Mouse (Mus musculus) lung, embryonic 15.5 days (tissue): Measurements from ENCODE around the gene Nxn. TPM values are rescaled to one million over a fixed set of nuclear protein-coding genes. Genes with fewer than 3 reads are reported as not detected.

Experiments used
- ATAC-seq: fragments of 200-750 bp; cut with Nextera tagmentation; 2 replicates; pipeline ENCODE4 v1.8.0; 2017; ENCODE audit warnings: moderate number of reproducible peaks, borderline replicate concordance; ENCODE audit not compliant: low FRiP score, low TSS enrichment; ENCODE audit errors: extremely low read depth
- H3K27ac ChIP-seq: fragments of 300-500 bp; sonication (generic); 2 replicates; pipeline ENCODE4 v1.5.1; 2015; ENCODE audit warnings: moderate library complexity, mild to moderate bottlenecking, inconsistent platforms
- H3K27me3 ChIP-seq: fragments of 300-500 bp; sonication (generic); 2 replicates; pipeline ENCODE4 v1.6.1; 2015; ENCODE audit warnings: inconsistent platforms
- H3K36me3 ChIP-seq: fragments of 300-500 bp; sonication (generic); 2 replicates; pipeline ENCODE4 v1.6.1; 2015; ENCODE audit warnings: inconsistent platforms
- H3K4me1 ChIP-seq: fragments of 300-500 bp; sonication (generic); 2 replicates; pipeline ENCODE4 v1.6.1; 2015; ENCODE audit warnings: inconsistent platforms
- H3K4me2 ChIP-seq: fragments of 300-500 bp; sonication (generic); 2 replicates; pipeline ENCODE4 v1.6.1; 2015; ENCODE audit warnings: inconsistent platforms, mild to moderate bottlenecking, moderate library complexity
- H3K4me3 ChIP-seq: fragments of 300-500 bp; sonication (generic); 2 replicates; pipeline ENCODE4 v1.5.1; 2015; ENCODE audit warnings: mild to moderate bottlenecking, inconsistent platforms
- H3K9ac ChIP-seq: fragments of 300-500 bp; sonication (generic); 2 replicates; pipeline ENCODE4 v1.6.1; 2015; ENCODE audit warnings: inconsistent platforms
- H3K9me3 ChIP-seq: fragments of 300-500 bp; sonication (generic); 2 replicates; pipeline ENCODE4 v1.6.1; 2016; ENCODE audit warnings: inconsistent platforms
- WGBS: fragments of 180-500 bp; shearing (Covaris S2); methylation state at CpG from one replicate; pipeline ENCODE4 v1.1.7; 2015; 5-methylcytosine and 5-hydroxymethylcytosine counted together
- polyA plus RNA-seq: library from polyadenylated mRNA; unstranded; fragments of >200 nt; fragmentation: Nextera tagmentation; extraction: Ambion mirVana; gene quantifications from 2 replicates; pipeline ENCODE4 v1.2.1, GENCODE M21; 2015

Gene Nxn
- polyA plus RNA-seq, 1 experiment from 2014 or later, result 24.4 TPM

DNA sequence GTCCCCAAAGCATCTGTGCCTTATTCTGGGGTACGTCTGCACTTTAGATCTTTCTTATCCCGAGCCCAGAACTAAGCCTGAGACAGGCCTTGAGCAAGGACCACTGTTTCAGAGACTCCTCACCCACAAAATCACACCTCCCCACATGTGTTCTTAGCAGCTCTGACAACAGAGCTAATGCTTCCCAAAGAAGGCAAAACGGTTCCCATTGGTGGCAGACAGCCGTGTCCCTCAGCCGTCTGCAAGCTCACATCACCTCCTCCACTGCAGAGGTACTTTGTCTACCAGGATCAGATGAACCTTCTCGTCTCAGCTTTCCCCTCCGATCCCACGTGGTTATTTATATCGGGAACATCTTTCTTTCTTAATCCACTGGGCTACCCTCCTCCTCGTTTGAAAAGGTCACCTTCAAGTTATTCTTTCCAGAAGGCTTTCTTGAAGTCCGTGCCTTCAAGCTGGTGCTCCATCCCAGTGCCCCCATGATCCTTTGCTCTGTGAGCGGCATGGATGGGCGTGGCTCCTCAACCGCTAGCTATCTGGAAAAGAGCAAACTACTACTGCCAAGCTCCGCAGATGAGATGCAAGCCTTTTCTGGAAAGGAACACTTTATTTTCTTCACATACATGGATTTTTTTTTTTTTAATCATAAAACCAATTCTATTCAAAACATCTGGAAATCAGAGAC, 17.6 kb downstream of the Nxn start:
- 0 out of 2 replicates have a peak, but pooled peaks cover 4% of the 10 kb centered on the region for H3K27me3 ChIP-seq
- H3K4me2 ChIP-seq, result no peak overlapping the region
- ATAC-seq, result no peak
- WGBS, result 74% methylated on average over 15 of the region's 15 CpGs
- no peak overlapping the region for H3K9ac ChIP-seq
- peaks cover 27% of the 10 kb centered on the region for H3K4me1 ChIP-seq
- H3K4me3 ChIP-seq, result no peak overlapping the region
- H3K9me3 ChIP-seq, result no peaks in the 10 kb centered on the region
- H3K27ac ChIP-seq, result no peak overlapping the region
- no peaks in the 10 kb centered on the region for H3K36me3 ChIP-seq

DNA sequence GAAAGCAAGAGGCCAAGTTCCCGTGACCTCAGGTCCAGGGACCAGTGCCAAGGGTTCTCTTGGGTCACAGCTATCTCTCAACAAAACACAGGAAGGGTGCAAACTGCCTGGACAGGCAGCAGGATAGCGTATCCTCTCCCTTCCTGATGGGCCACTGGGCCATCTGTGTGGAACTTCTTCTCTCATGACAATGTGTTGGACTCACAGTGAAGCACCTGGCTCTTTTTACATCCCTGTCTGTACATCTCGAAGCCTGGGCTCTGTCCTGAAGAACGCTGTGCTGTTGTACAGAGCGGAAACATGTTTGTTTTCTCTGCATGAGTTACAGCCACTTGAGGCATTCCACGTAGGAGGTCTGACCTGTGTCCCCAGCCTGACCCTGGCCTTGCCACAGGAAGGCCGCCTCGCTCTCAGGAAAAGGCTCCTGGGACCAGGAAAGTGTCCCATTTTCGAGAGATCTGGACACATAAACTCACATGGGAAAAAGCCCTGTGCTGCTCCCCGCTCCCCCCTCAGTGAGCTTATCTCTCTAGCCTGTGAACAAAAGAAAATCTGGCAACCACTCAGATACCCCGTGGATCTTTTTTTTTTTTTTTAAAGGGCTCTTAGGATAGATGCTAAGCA, 18.9 kb downstream of the Nxn start:
- 0 out of 2 replicates have a peak, but pooled peaks cover 4% of the 10 kb centered on the region for H3K27me3 ChIP-seq
- no peak overlapping the region for H3K4me3 ChIP-seq
- 0 out of 2 replicates have a peak overlapping the region, but pooled peaks have one; percentile 15 for H3K27ac ChIP-seq
- H3K9me3 ChIP-seq, result no peaks in the 10 kb centered on the region
- H3K36me3 ChIP-seq, result no peaks in the 10 kb centered on the region
- WGBS, result 28% methylated on average over 11 of the region's 11 CpGs
- H3K4me2 ChIP-seq, result no peak overlapping the region
- ATAC-seq, result no peak
- H3K4me1 ChIP-seq, result peaks cover 35% of the 10 kb centered on the region
- H3K9ac ChIP-seq, result no peak overlapping the region

DNA sequence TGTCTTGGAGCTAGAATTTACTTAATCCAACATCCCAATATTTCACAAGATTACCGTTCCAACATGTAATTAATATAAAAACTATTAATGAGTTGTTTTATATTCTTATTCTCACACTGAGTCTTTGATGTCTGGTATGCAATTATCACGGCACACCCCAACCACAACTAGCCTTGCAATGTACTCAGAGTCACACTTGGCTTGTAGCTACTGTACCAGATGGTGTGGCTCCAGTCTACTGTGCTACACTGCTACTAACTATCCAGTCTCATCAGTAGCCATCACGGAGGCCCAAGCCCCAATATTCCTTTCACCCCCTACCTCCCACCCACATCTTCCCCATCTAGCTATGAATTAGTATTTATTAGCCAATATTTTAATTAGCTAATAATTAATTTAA, 22.5 kb downstream of the Nxn start:
- ATAC-seq, result no peak
- Histone ChIP-seq H3K4me1 (peaks cover 52% of the 10 kb centered on the region), H3K9me3 (no peaks in the 10 kb centered on the region), H3K9ac (no peak overlapping the region), H3K27me3 (0 out of 2 replicates have a peak, but pooled peaks cover 4% of the 10 kb centered on the region), H3K4me3 (no peak overlapping the region), H3K4me2 (no peak overlapping the region), H3K36me3 (no peaks in the 10 kb centered on the region), H3K27ac (no peak overlapping the region; the same call in 1 of the 2 replicates)
- WGBS, result 88% methylated on average over 3 of the region's 3 CpGs

DNA sequence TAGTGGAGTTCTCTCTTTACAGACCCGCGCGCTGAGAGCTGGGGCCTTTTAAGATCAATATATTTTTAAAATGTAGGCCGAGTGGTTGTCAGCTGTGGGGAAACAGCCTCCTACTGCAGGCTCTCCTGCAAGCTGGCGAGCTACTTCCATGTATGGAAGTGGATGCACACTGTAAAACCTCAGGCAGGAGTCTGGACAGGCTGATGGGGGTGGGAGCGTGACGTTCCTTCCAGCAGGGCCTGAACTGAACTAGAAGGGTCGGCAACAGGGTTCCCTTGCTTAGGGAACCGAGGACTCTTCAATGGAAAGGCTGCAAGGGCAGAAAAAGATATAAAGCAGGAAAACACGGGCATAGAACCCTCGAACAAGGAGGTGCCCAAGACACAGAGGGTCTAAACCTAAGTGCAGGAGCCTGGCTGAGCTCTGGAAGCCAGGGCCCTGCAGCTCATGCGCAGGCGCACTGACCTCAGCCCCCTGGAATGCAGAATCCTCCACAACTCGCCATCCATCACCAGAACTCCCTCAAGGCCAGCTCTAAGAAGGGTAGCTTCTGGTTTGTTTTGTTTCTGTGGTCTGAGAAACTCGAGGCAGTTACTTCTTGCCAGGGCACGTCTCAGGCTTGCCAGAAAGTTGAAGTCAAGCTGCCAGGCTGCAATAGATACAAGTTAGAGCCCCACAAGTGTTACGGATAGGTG, 24.3 kb downstream of the Nxn start:
- Histone ChIP-seq H3K4me3 (no peak overlapping the region), H3K4me1 (peaks cover 41% of the 10 kb centered on the region), H3K36me3 (no peaks in the 10 kb centered on the region), H3K9ac (no peak overlapping the region), H3K27ac (peak overlapping the region; percentile 91), H3K4me2 (peak overlapping the region; percentile 28; the same call in 1 of the 2 replicates), H3K9me3 (no peaks in the 10 kb centered on the region), H3K27me3 (no peaks in the 10 kb centered on the region)
- whole genome bisulfite sequencing, result 22% methylated on average over 17 of the region's 17 CpGs
- ATAC-seq, result peak; percentile 90

DNA sequence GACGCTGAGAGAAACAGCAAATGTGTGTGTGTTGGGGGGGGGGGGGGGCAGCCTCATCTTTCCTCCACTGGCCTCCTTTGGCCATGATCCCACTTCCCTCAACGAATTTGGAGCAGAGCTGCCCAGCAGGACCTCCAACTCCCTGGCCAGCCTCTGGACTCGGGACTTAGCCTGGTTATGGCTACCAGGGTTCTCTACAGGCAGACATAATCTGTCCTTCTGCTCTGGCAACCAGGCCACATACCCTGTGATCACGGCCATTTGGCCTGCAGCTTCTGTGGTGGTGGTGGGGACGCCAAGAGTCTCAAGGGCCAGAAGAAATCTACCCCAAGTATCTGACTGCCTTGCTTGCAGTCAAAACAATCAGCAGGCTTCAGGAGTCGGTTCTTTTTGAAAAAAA, 26.4 kb downstream of the Nxn start:
- H3K4me3 ChIP-seq, result no peak overlapping the region
- no peaks in the 10 kb centered on the region for H3K27me3 ChIP-seq
- no peaks in the 10 kb centered on the region for H3K9me3 ChIP-seq
- ATAC-seq, result no peak
- 39% methylated on average over 6 of the region's 6 CpGs for WGBS
- no peak overlapping the region for H3K9ac ChIP-seq
- peak overlapping the region; percentile 38; the same call in 1 of the 2 replicates for H3K27ac ChIP-seq
- H3K4me2 ChIP-seq, result no peak overlapping the region
- H3K4me1 ChIP-seq, result peaks cover 41% of the 10 kb centered on the region
- no peaks in the 10 kb centered on the region for H3K36me3 ChIP-seq

DNA sequence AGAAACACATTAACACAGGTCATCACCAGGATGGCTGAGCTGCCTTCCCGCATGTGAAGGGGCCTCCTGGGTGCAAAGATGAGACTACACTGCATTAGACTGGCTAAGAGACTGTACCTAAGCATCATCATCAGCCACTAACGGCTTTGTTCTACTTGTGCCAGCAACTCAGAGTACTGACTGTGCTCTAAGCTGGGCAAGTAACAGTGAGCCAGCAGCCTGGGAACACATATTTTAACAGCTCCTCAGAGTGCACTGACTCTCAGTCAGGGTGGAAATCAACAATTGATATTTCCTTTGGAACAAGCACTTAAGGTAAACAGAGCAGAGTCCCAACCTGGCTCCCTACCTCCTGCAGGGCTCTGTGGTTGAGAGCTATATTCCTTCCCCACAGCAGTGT, 26.8 kb downstream of the Nxn start:
- H3K4me2 ChIP-seq, result no peak overlapping the region
- 46% methylated on average over 2 of the region's 2 CpGs for WGBS
- peak overlapping the region; percentile 45; the same call in 1 of the 2 replicates for H3K27ac ChIP-seq
- H3K4me3 ChIP-seq, result no peak overlapping the region
- ATAC-seq, result no peak
- H3K36me3 ChIP-seq, result no peaks in the 10 kb centered on the region
- no peaks in the 10 kb centered on the region for H3K9me3 ChIP-seq
- H3K4me1 ChIP-seq, result peaks cover 41% of the 10 kb centered on the region
- no peaks in the 10 kb centered on the region for H3K27me3 ChIP-seq
- no peak overlapping the region for H3K9ac ChIP-seq

DNA sequence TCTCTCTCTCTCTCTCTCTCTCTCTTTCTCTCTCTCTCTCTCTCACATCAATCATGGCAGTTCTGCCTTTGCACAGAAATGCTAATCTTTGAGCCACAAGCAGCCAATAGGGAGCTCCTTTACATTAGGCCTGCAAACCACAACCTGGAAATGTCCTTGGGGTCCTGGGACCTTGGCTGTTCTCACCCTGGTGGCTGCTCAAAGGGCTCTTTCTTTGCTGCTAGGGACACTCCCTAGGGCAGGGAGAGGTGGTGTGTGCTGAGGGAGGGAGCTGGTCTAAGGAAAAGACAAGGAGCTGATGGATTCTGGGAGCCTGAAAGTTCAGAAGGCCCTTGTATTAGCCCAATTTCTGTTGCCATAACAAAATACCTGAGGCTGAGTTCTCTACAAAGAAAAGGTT, 28.4 kb downstream of the Nxn start:
- no peaks in the 10 kb centered on the region for H3K27me3 ChIP-seq
- peaks cover 35% of the 10 kb centered on the region for H3K4me1 ChIP-seq
- H3K36me3 ChIP-seq, result no peaks in the 10 kb centered on the region
- no peaks in the 10 kb centered on the region for H3K9me3 ChIP-seq
- no peak overlapping the region for H3K4me2 ChIP-seq
- ATAC-seq, result no peak
- no peak overlapping the region for H3K27ac ChIP-seq
- no peak overlapping the region for H3K4me3 ChIP-seq
- H3K9ac ChIP-seq, result no peak overlapping the region

DNA sequence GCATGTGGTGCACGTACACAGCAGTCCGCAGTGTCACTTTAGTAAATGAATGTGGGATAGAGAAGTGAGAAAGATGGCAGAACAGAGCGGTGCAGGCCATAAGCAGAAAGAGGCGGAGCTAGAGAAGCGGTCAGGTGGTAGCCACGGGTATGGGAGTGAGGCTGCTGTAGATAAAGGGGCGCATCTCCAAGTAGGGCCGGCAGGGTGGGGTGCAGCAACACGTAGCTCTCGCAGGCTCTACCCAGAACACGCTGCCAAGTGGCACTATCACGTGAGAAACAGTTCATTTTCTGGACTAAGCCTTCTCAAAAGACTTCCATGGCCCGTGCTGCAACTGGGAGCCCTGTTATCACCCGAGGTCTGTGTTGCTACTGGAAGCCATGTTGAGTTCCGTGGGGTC, 32.2 kb downstream of the Nxn start:
- no peaks in the 10 kb centered on the region for H3K9me3 ChIP-seq
- ATAC-seq, result no peak
- H3K4me2 ChIP-seq, result no peak overlapping the region
- no peak overlapping the region for H3K9ac ChIP-seq
- no peak overlapping the region for H3K27ac ChIP-seq
- H3K27me3 ChIP-seq, result no peaks in the 10 kb centered on the region
- peaks cover 20% of the 10 kb centered on the region for H3K4me1 ChIP-seq
- H3K36me3 ChIP-seq, result no peaks in the 10 kb centered on the region
- no peak overlapping the region for H3K4me3 ChIP-seq
- 77% methylated on average over 15 of the region's 15 CpGs for WGBS

DNA sequence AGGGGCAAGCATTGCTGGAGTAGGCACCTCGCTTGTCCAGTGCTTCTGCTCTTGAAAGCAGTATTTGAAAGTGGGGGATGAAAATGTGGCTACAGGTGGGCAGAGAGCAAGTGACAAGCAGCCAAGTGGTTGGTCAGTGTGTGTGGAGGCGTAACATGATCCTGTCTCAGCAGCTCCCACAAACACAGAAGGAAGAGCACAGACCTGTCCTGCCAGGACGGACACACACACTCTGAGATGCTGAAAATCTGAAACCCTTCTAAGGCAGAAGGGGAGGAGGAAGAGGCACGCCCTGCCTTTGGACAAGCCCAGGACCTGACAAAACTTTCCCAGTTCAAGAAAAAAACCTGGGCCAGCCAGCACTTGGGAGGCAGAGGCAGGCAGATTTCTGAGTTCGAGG, 34.9 kb downstream of the Nxn start:
- no peaks in the 10 kb centered on the region for H3K9me3 ChIP-seq
- no peak overlapping the region for H3K9ac ChIP-seq
- 71% methylated on average over 5 of the region's 5 CpGs for WGBS
- no peaks in the 10 kb centered on the region for H3K36me3 ChIP-seq
- H3K27ac ChIP-seq, result no peak overlapping the region
- no peak overlapping the region for H3K4me3 ChIP-seq
- no peak overlapping the region for H3K4me2 ChIP-seq
- no peak; the same call in 1 of the 2 replicates for ATAC-seq
- H3K4me1 ChIP-seq, result peaks cover 36% of the 10 kb centered on the region
- no peaks in the 10 kb centered on the region for H3K27me3 ChIP-seq

DNA sequence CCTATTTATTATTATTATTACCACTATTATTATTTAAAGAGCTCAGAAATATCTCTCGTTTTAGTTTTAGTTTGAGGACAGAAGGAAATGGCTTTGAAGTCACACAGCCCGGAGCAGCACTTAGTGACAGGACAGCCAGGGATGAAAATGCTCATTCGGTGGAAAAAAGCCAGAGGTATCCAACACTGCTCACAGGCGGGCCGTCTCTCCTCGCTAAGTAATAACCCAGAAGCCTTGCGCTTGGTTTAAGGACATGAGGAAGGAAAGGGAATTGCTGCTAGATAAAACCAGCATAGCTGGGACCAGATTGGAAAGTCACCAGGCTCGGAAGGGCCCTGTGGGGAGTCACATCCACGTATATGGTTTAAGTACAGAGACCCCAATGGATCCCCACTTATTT, 35.3 kb downstream of the Nxn start:
- Histone ChIP-seq H3K27me3 (no peaks in the 10 kb centered on the region), H3K9me3 (no peaks in the 10 kb centered on the region), H3K27ac (0 out of 2 replicates have a peak overlapping the region, but pooled peaks have one; percentile 20), H3K36me3 (no peaks in the 10 kb centered on the region), H3K4me1 (peaks cover 38% of the 10 kb centered on the region), H3K9ac (no peak overlapping the region), H3K4me2 (no peak overlapping the region), H3K4me3 (no peak overlapping the region)
- no peak for ATAC-seq
- 21% methylated on average over 9 of the region's 9 CpGs for WGBS

DNA sequence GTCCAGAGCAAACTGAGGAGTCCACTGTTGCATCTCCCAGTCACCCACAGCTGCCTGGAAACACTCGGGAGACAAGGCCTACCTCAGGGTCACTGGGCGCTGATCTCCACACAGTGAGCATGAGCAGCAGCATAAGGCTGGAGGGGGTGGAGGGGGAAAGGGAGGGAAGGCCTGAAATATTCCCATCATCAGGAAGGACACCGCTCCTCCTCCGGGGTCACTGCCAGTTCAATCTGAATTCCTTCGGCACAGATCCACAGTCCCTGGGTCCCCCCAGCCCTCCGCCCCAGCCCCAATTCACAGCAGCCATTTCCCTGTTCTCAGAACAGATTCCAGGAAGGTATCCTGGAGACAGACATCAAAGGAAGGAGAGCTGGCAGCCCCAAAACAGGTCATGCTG, 35.8 kb downstream of the Nxn start:
- Histone ChIP-seq H3K4me1 (peaks cover 41% of the 10 kb centered on the region), H3K4me2 (no peak overlapping the region), H3K27me3 (no peaks in the 10 kb centered on the region), H3K27ac (0 out of 2 replicates have a peak overlapping the region, but pooled peaks have one; percentile 20), H3K4me3 (no peak overlapping the region), H3K9me3 (no peaks in the 10 kb centered on the region), H3K36me3 (no peaks in the 10 kb centered on the region), H3K9ac (no peak overlapping the region)
- WGBS, result 6% methylated on average over 6 of the region's 6 CpGs
- no peak for ATAC-seq

DNA sequence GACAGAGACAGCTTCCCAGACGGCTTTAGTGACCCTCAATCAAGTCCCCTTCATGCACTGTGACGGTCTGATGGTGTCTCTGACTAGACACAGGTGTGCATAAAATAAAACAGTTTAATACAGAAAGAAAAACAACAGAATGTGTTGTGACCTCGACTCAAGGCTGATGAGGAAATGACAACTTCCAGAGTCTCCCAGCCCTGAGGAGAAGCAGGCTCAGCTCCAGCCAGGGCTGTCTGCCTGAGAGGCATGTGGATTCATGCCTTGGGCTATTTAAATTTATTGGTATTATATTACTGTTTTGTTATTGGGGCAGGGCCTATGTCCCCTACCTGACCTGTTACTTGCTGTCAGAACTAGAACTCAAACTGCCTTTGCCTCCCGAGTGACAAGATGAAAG, 37.5 kb downstream of the Nxn start:
- H3K4me2 ChIP-seq, result no peak overlapping the region
- no peak for ATAC-seq
- H3K27ac ChIP-seq, result no peak overlapping the region
- H3K4me3 ChIP-seq, result no peak overlapping the region
- WGBS, result 48% methylated on average over 4 of the region's 4 CpGs
- H3K27me3 ChIP-seq, result no peaks in the 10 kb centered on the region
- no peaks in the 10 kb centered on the region for H3K36me3 ChIP-seq
- H3K9me3 ChIP-seq, result no peaks in the 10 kb centered on the region
- no peak overlapping the region for H3K9ac ChIP-seq
- peaks cover 48% of the 10 kb centered on the region for H3K4me1 ChIP-seq
